Mouse (Mus musculus): ENCODE results near the gene Sema3a.

GRCm38 (mm10) chr5:13468856-13469255, 343.6 kb downstream of the Sema3a start:
- TF ChIP-seq CTCF (IDR thresholded peaks at IDR 0.05; ENCODE audit: insufficient read depth, low read length) = no peak
- TF ChIP-seq POLR2A (IDR thresholded peaks at IDR 0.05; ENCODE audit: borderline replicate concordance, extremely low read depth, low read depth, low read length) = no peak

Data from lung, adult 2 months (tissue).